Mouse (Mus musculus): ENCODE results near the gene Irgq. TPM values are rescaled to one million over a fixed set of nuclear protein-coding genes. Genes with fewer than 3 reads are reported as not detected.

Irgq gene
- polyA plus RNA-seq, 1 experiment from 2014 or later, result 28.0 TPM

DNA sequence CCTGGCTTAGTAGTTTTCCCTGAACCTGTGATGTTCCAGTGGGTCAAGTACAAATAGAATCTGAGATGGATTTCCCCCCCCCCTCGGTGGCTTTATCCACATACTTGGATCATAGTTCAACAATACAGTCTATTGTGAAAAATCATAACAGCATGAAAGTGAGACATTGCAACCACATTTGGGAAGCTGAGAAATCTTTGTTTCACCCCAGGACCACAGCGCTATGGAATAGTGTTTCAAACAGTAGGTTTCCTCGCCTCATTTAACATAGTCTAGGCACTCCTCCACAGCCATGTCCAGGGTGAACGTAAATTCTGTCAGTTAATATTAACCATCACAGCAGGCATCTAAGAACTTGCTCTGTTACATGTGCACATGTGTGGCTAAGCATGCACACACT is 6.6 kb downstream of the Irgq start:
- H3K4me2 ChIP-seq (replicated peaks), result no peak overlapping the region
- no peak overlapping the region for H3K9ac ChIP-seq
- no peaks in the 10 kb centered on the region; the same call in 1 of the 2 replicates for H3K27me3 ChIP-seq (ENCODE audit: control insufficient read depth, insufficient read depth, low read length)
- H3K4me1 ChIP-seq (replicated peaks; ENCODE audit: control insufficient read depth, insufficient read depth, low read length), result peaks cover 18% of the 10 kb centered on the region
- no peak for ATAC-seq (ENCODE audit: low FRiP score)
- H3K4me3 ChIP-seq (replicated peaks; ENCODE audit: low read length), result no peak overlapping the region
- H3K9me3 ChIP-seq (ENCODE audit: control insufficient read depth, low read length), result no peaks in the 10 kb centered on the region
- H3K36me3 ChIP-seq (replicated peaks; ENCODE audit: control insufficient read depth, insufficient read depth), result peaks cover 44% of the 10 kb centered on the region
- no peak overlapping the region for H3K27ac ChIP-seq
- no peak for DNase-seq (ENCODE audit: low spot score)
- 73% methylated on average over 4 of the region's 4 CpGs for WGBS

DNA sequence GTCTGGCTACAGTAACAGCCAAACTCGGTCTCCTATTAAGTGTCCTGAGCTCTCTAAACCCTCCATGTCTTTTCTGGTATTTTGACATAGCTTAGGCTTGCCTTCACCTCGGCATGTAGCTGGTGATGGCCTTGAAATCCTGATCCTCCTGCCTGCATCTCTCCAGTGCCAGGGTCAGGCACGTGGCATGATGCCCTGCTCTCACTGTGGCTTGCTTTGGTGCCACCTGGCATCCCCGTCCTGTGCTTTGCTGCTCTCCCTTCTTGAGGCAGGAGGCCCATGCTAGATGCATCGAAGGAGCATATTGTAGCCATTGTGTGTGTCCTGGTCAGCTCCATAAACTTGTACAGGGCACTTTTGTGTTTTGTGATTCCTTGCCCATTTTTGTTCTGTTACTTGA is 7.1 kb downstream of the Irgq start:
- Histone ChIP-seq H3K4me1 (replicated peaks; ENCODE audit: control insufficient read depth, insufficient read depth, low read length) (peaks cover 13% of the 10 kb centered on the region), H3K36me3 (replicated peaks; ENCODE audit: control insufficient read depth, insufficient read depth) (peaks cover 39% of the 10 kb centered on the region), H3K9ac (no peak overlapping the region), H3K27me3 (ENCODE audit: control insufficient read depth, insufficient read depth, low read length) (no peaks in the 10 kb centered on the region; the same call in 1 of the 2 replicates), H3K4me3 (replicated peaks; ENCODE audit: low read length) (no peak overlapping the region), H3K4me2 (replicated peaks) (no peak overlapping the region), H3K9me3 (ENCODE audit: control insufficient read depth, low read length) (no peaks in the 10 kb centered on the region), H3K27ac (no peak overlapping the region)
- no peak for DNase-seq (ENCODE audit: low spot score)
- ATAC-seq (ENCODE audit: low FRiP score), result no peak
- 78% methylated on average over 5 of the region's 5 CpGs for WGBS

DNA sequence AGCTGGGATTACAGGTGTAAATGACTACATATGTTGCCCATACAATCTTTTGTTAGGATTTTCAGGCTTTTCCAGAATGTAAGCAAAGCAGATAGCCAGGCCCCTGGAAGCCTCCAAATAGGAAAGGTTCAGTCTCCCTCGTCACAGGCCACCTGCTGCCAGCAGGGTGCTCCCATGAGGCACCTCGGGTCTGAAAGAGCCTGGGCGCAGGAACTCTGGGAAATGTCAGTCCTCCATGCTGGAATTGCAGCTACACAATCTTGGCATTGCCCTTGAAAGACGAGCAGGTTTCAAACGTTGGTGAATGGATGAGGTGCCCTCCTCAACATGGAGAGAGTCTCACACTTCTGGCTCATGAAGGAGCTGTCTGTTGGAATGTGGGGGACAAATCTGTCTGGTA is 7.7 kb downstream of the Irgq start:
- 44% methylated on average over 5 of the region's 5 CpGs for WGBS
- no peaks in the 10 kb centered on the region; the same call in 1 of the 2 replicates for H3K27me3 ChIP-seq (ENCODE audit: control insufficient read depth, insufficient read depth, low read length)
- peaks cover 35% of the 10 kb centered on the region for H3K36me3 ChIP-seq (replicated peaks; ENCODE audit: control insufficient read depth, insufficient read depth)
- no peak overlapping the region for H3K4me3 ChIP-seq (replicated peaks; ENCODE audit: low read length)
- H3K9me3 ChIP-seq (ENCODE audit: control insufficient read depth, low read length), result no peaks in the 10 kb centered on the region
- ATAC-seq (ENCODE audit: low FRiP score), result no peak
- DNase-seq (ENCODE audit: low spot score), result no peak
- H3K9ac ChIP-seq, result no peak overlapping the region
- no peak overlapping the region for H3K27ac ChIP-seq
- H3K4me2 ChIP-seq (replicated peaks), result no peak overlapping the region
- peaks cover 11% of the 10 kb centered on the region; the same call in 1 of the 2 replicates for H3K4me1 ChIP-seq (replicated peaks; ENCODE audit: control insufficient read depth, insufficient read depth, low read length)

DNA sequence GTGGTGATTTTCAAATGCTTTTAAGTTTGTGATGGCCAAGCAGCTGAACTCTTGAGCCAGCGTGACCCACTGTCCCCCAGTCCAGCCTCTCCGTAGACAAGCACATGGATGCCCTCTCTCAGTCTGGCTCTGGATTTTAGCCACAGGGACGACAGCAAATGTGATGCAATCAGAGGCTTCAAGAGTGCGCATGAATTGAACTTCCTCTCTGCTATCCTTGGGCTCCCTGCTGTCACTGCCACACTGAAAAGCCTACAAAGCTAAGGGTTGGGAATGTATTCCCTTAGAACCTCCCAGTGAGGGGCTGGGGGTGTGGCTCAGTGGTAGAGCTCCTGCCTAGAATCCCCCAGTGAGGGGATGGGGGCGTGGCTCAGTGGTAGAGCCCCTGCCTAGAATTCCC is 8.2 kb downstream of the Irgq start:
- no peak overlapping the region for H3K4me2 ChIP-seq (replicated peaks)
- H3K27ac ChIP-seq, result no peak overlapping the region
- peaks cover 30% of the 10 kb centered on the region for H3K36me3 ChIP-seq (replicated peaks; ENCODE audit: control insufficient read depth, insufficient read depth)
- ATAC-seq (ENCODE audit: low FRiP score), result no peak
- no peaks in the 10 kb centered on the region for H3K9me3 ChIP-seq (ENCODE audit: control insufficient read depth, low read length)
- DNase-seq (ENCODE audit: low spot score), result no peak
- H3K9ac ChIP-seq, result no peak overlapping the region
- peaks cover 6% of the 10 kb centered on the region; the same call in 1 of the 2 replicates for H3K4me1 ChIP-seq (replicated peaks; ENCODE audit: control insufficient read depth, insufficient read depth, low read length)
- 75% methylated on average over 5 of the region's 5 CpGs for WGBS
- no peak overlapping the region for H3K4me3 ChIP-seq (replicated peaks; ENCODE audit: low read length)
- H3K27me3 ChIP-seq (ENCODE audit: control insufficient read depth, insufficient read depth, low read length), result no peaks in the 10 kb centered on the region

DNA sequence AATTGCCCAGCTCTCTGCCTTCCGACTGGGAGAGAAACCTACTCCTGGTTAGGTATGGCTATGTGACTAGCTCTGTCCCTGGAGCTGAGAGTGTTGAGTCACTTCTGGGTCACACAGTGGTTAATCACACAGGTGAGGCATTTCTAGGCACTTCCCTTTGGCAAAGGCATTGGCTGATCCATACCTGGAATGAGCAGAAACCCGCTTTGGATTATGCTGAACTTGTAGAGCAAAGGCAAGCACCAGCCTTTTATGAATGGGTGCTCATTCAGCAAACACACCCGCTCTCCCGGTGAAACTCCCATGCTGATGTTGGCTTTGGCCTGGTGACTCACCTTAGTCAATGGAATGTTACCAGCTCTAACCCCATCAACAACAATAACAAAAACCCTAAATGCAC is 9.2 kb downstream of the Irgq start:
- no peak overlapping the region for H3K4me2 ChIP-seq (replicated peaks)
- H3K36me3 ChIP-seq (replicated peaks; ENCODE audit: control insufficient read depth, insufficient read depth), result peaks cover 20% of the 10 kb centered on the region
- DNase-seq (ENCODE audit: low spot score) (no peak), ATAC-seq (ENCODE audit: low FRiP score) (no peak)
- no peaks in the 10 kb centered on the region for H3K27me3 ChIP-seq (ENCODE audit: control insufficient read depth, insufficient read depth, low read length)
- H3K4me3 ChIP-seq (replicated peaks; ENCODE audit: low read length), result no peak overlapping the region
- 98% methylated on average over 4 of the region's 4 CpGs for WGBS
- no peak overlapping the region for H3K9ac ChIP-seq
- H3K27ac ChIP-seq, result no peak overlapping the region
- no peaks in the 10 kb centered on the region for H3K4me1 ChIP-seq (replicated peaks; ENCODE audit: control insufficient read depth, insufficient read depth, low read length)
- H3K9me3 ChIP-seq (ENCODE audit: control insufficient read depth, low read length), result no peaks in the 10 kb centered on the region

DNA sequence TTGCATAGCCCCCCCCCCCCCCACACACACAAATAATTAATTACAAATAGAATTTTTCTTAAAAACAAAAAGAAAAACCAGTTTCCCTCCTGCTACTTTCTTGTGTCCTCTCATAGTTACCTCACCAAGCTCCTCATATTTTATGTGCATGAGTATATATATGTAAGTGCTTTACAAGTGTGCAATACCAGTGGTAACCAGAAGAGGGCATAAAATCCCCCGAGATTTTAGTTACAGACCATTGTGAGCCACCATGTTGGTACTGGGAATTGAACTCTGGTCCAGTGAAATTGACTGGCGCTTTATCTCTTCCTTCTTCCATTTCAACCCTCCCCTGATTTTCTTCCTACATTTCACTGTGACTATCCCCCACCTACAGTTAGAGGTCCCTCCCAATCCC is 14.0 kb downstream of the Irgq start:
- no peaks in the 10 kb centered on the region for H3K9me3 ChIP-seq (ENCODE audit: control insufficient read depth, low read length)
- H3K36me3 ChIP-seq (replicated peaks; ENCODE audit: control insufficient read depth, insufficient read depth), result peaks cover 10% of the 10 kb centered on the region; the same call in 1 of the 2 replicates
- H3K4me2 ChIP-seq (replicated peaks), result no peak overlapping the region
- H3K27ac ChIP-seq, result no peak overlapping the region
- peaks cover 5% of the 10 kb centered on the region for H3K4me1 ChIP-seq (replicated peaks; ENCODE audit: control insufficient read depth, insufficient read depth, low read length)
- no peaks in the 10 kb centered on the region for H3K27me3 ChIP-seq (ENCODE audit: control insufficient read depth, insufficient read depth, low read length)
- H3K4me3 ChIP-seq (replicated peaks; ENCODE audit: low read length), result no peak overlapping the region
- no peak for ATAC-seq (ENCODE audit: low FRiP score)
- no peak overlapping the region for H3K9ac ChIP-seq
- 91% methylated on average over 2 of the region's 2 CpGs for WGBS
- DNase-seq (ENCODE audit: low spot score), result no peak

DNA sequence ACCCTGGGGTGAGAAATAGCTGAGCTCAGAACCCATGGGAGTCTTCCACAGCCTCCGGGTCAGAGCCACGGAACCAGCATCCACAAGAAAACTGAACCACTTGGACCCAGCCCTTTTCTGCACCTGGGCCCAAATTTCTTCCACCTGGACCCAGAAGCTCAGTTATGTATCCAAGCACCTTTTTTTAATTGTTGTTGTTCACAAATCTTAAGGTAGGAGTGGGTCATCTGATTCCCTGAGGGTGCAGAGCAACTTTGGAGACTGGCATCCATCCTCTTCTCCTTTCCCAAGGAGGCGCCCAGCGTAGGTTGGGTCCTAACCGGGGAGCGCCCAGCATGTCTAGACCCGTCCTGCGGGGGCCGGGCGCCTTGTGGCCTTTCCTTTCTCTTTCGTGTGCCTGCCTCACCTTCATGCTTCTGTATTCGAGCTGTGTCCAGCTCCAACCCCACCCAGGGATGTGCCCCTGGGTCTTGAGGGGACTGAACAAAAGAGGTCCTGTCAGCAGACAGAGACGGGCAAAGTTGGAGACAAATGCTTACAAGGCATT is 15.7 kb downstream of the Irgq start, which contains the start of the genes Pinlyp and Xrcc1:
Gene Pinlyp, minus strand, starts transcription at position 51 of the 547 bp plus-strand sequence.
Gene Xrcc1, plus strand, starts transcription at position 222 of the 547 bp plus-strand sequence.
- Histone ChIP-seq H3K4me2 (replicated peaks) (peak within 1 kb of the TSS; percentile 58), H3K4me1 (replicated peaks; ENCODE audit: control insufficient read depth, insufficient read depth, low read length) (peaks cover 5% of the 10 kb centered on the region), H3K36me3 (replicated peaks; ENCODE audit: control insufficient read depth, insufficient read depth) (peaks cover 15% of the 10 kb centered on the region; the same call in 1 of the 2 replicates), H3K9ac (peak within 1 kb of the TSS; percentile 60), H3K27ac (peak within 1 kb of the TSS; percentile 47; the same call in 1 of the 2 replicates), H3K27me3 (ENCODE audit: control insufficient read depth, insufficient read depth, low read length) (no peaks in the 10 kb centered on the region), H3K9me3 (ENCODE audit: control insufficient read depth, low read length) (no peaks in the 10 kb centered on the region), H3K4me3 (replicated peaks; ENCODE audit: low read length) (peak within 1 kb of the TSS; percentile 49)
- ATAC-seq (ENCODE audit: low FRiP score) (no peak), DNase-seq (ENCODE audit: low spot score) (no peak)
- WGBS, result 36% methylated on average over 13 of the region's 13 CpGs

DNA sequence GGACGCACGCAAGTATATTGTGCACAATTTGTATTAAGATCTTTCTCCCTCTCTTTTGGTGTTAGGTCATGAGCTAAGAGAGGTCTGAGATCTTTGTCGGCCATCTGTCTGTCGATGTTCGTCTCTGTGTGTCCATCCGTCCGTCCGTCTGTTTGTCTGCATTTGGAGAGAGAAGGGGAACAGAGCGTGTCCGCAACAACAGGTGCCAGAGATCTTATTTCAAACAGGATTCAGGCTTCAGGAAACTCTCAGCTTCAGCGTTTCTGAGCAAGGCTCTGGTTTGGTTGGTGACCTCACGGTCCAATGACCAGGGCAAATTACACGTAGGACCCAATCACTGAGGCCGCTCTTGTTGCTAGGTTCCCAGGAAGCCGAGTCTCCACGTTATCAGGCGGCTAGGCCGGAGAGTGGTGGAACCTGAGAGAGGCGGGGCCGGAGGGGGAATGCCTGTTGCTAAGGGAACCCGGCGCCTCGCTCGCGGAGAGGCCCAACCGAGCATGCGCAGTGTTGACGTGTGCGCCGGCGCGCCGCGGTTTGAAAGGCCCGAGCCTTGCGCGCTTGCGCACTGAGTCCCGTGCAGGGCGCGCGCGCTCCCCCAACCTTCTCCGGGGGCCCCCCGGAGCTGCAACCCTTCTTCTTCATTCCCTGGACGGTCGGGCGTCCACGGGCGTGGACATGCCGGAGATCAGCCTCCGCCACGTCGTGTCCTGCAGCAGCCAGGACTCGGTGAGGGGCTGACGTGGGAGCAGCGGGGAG is 16.3 kb downstream of the Irgq start:
- DNase-seq (ENCODE audit: low spot score), result peak; percentile 99

DNA sequence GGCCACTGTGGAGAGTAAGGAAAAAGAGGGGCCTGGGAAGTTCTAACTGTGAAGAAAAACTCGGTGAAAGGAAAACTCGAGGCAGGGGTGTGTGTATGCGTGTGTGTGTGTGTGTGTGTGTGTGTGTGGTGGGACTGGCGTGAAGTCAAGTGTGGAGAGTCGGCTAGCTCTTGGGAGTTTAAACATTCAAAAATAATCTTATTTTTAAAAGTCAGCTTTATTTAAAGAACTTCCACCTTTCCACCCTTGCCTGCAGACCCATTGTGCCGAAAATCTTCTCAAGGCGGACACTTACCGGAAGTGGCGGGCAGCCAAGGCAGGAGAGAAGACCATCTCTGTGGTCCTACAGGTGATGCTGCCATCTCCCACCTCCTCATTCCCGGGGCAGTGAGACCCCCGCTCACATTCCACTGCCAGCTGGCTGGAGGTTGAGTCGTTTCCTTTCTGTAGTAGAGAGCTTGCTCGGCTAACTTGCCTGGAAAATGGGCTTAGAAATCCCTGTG is 17.1 kb downstream of the Irgq start:
- H3K4me1 ChIP-seq (replicated peaks; ENCODE audit: control insufficient read depth, insufficient read depth, low read length), result peaks cover 5% of the 10 kb centered on the region
- H3K4me2 ChIP-seq (replicated peaks), result peak overlapping the region; percentile 58
- peaks cover 28% of the 10 kb centered on the region for H3K36me3 ChIP-seq (replicated peaks; ENCODE audit: control insufficient read depth, insufficient read depth)
- no peaks in the 10 kb centered on the region for H3K27me3 ChIP-seq (ENCODE audit: control insufficient read depth, insufficient read depth, low read length)
- peak overlapping the region; percentile 49 for H3K4me3 ChIP-seq (replicated peaks; ENCODE audit: low read length)
- ATAC-seq (ENCODE audit: low FRiP score), result no peak
- WGBS, result 37% methylated on average over 13 of the region's 13 CpGs
- H3K9ac ChIP-seq, result peak overlapping the region; percentile 60
- no peaks in the 10 kb centered on the region for H3K9me3 ChIP-seq (ENCODE audit: control insufficient read depth, low read length)
- no peak for DNase-seq (ENCODE audit: low spot score)
- H3K27ac ChIP-seq, result no peak overlapping the region

More for the DNA sequence above, 16.3 kb downstream of the Irgq start:
- peak; percentile 98 for ATAC-seq (ENCODE audit: low FRiP score)
- peaks cover 22% of the 10 kb centered on the region; the same call in 1 of the 2 replicates for H3K36me3 ChIP-seq (replicated peaks; ENCODE audit: control insufficient read depth, insufficient read depth)
- under 1% methylated on average over 57 of the region's 57 CpGs for whole genome bisulfite sequencing
- H3K27ac ChIP-seq, result peak overlapping the region; percentile 47; the same call in 1 of the 2 replicates
- H3K27me3 ChIP-seq (ENCODE audit: control insufficient read depth, insufficient read depth, low read length), result no peaks in the 10 kb centered on the region
- H3K4me2 ChIP-seq (replicated peaks), result peak overlapping the region; percentile 58
- H3K4me3 ChIP-seq (replicated peaks; ENCODE audit: low read length), result peak overlapping the region; percentile 49
- H3K9me3 ChIP-seq (ENCODE audit: control insufficient read depth, low read length), result no peaks in the 10 kb centered on the region
- H3K4me1 ChIP-seq (replicated peaks; ENCODE audit: control insufficient read depth, insufficient read depth, low read length), result peaks cover 5% of the 10 kb centered on the region
- peak overlapping the region; percentile 60 for H3K9ac ChIP-seq

Measured in hindbrain, embryonic 14.5 days (tissue).